Mouse (Mus musculus): ENCODE measurements around the gene Aif1. TPM values are rescaled to one million over a fixed set of nuclear protein-coding genes. Genes with fewer than 3 reads are reported as not detected.
"Not testable (repeated sequence)": the region's sequence is repeated elsewhere in the genome, so short reads cannot be mapped to it uniquely, and the experiment has no call there.

The Aif1 gene
- polyA plus RNA-seq, 1 experiment, result 10.2 TPM

DNA sequence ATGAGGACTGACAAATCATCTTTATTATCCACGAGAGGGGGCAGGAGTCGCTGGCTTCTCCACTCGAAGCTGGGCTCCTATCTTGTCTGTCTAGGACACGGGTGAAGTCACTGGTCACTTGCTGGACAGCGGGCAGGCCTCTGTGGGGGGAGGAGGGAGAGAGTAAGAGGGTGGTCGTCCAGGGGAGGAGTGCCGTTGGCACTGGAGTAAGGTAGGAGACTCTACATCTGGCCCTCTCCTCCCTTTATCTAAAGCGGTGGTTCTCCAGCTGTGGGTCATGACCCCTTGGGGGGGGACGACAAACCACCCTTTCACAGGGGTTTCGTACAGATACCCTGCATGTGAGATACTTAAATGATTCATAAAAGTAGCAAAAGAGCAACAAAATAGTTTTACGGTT, 46.9 kb downstream of the Aif1 start:
- Histone ChIP-seq H3K36me3 (ENCODE audit: control insufficient read depth, insufficient read depth, low read length) (peaks cover 4% of the 10 kb centered on the region; the same call in 1 of the 2 replicates), H3K27ac (ENCODE audit: insufficient read depth, low read length) (no peak overlapping the region), H3K27me3 (ENCODE audit: control insufficient read depth, insufficient read depth, low read length) (no peaks in the 10 kb centered on the region), H3K4me3 (ENCODE audit: extremely low read depth, insufficient read depth, insufficient read length) (no peak overlapping the region), H3K4me1 (ENCODE audit: control insufficient read depth, insufficient read depth, insufficient read length) (peaks cover 11% of the 10 kb centered on the region)
- 86% methylated on average over 11 of the region's 11 CpGs for WGBS
- TF ChIP-seq CTCF (IDR thresholded peaks at IDR 0.05; ENCODE audit: extremely low read depth, insufficient read depth, insufficient read length, insufficient replicate concordance) (no peak), POLR2A (IDR thresholded peaks at IDR 0.05; ENCODE audit: low read depth, low read length) (no peak)
- no peak for DNase-seq (ENCODE audit: low read depth in 1 of 2, low spot score in 2 of 2)

DNA sequence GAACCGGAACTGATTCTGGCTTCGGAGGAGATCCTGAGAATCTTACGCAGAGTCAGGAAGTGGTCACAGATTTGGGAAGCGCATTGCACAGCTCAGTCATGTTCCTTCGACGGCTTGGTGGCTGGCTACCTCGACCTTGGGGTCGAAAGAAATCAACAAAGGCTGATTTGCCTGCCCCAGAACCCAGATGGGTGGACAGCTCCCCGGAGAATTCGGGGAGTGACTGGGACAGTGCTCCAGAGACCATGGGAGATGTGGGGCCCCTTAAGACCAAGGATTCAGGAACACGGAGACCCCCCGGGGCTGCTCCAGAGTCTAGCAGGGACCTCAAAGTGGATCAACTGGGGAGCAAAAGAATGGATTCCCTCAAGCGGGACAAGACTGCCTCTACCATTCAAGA, 48.9 kb downstream of the Aif1 start:
- no peak for TF ChIP-seq CTCF (IDR thresholded peaks at IDR 0.05; ENCODE audit: extremely low read depth, insufficient read depth, insufficient read length, insufficient replicate concordance)
- no peak for TF ChIP-seq POLR2A (IDR thresholded peaks at IDR 0.05; ENCODE audit: low read depth, low read length)
- 37% methylated on average over 13 of the region's 13 CpGs for WGBS
- Histone ChIP-seq H3K36me3 (ENCODE audit: control insufficient read depth, insufficient read depth, low read length) (peaks cover 8% of the 10 kb centered on the region; the same call in 1 of the 2 replicates), H3K27ac (ENCODE audit: insufficient read depth, low read length) (peak overlapping the region; percentile 74), H3K4me3 (ENCODE audit: extremely low read depth, insufficient read depth, insufficient read length) (peak overlapping the region; percentile 81), H3K4me1 (ENCODE audit: control insufficient read depth, insufficient read depth, insufficient read length) (peaks cover 11% of the 10 kb centered on the region), H3K27me3 (ENCODE audit: control insufficient read depth, insufficient read depth, low read length) (no peaks in the 10 kb centered on the region)
- DNase-seq (ENCODE audit: low read depth in 1 of 2, low spot score in 2 of 2), result no peak

DNA sequence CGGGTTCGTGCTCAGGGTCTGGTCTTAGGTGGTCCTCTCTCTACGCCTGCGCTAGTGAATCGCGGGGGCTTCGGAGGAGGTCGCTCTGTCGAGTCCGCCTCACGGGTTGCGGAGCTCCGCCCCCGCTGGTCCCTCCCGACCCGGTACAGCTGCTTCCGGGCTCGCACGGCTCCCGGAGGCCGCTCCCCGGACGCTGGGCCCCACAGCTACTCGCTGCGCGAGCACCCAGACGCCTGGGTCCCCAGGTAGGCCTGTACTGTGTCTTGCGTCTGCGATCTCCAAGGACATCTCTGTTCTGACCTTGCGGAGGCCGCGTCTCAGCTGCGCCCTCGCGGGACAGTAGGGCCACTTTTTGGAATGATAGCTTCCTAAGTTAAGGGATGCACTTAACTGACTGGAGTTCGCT, 49.7 kb downstream of the Aif1 start, which contains the start of gene D17H6S53E:
TSS of gene D17H6S53E (plus strand) at position 168 of the 406 bp plus-strand sequence.
- Histone ChIP-seq H3K27me3 (ENCODE audit: control insufficient read depth, insufficient read depth, low read length) (no peaks in the 10 kb centered on the region), H3K4me1 (ENCODE audit: control insufficient read depth, insufficient read depth, insufficient read length) (peaks cover 11% of the 10 kb centered on the region), H3K4me3 (ENCODE audit: extremely low read depth, insufficient read depth, insufficient read length) (peak within 1 kb of the TSS; percentile 81), H3K27ac (ENCODE audit: insufficient read depth, low read length) (peak within 1 kb of the TSS; percentile 74), H3K36me3 (ENCODE audit: control insufficient read depth, insufficient read depth, low read length) (peaks cover 8% of the 10 kb centered on the region; the same call in 1 of the 2 replicates)
- peak; percentile 81 for TF ChIP-seq POLR2A (IDR thresholded peaks at IDR 0.05; ENCODE audit: low read depth, low read length)
- no peak for TF ChIP-seq CTCF (IDR thresholded peaks at IDR 0.05; ENCODE audit: extremely low read depth, insufficient read depth, insufficient read length, insufficient replicate concordance)
- DNase-seq (ENCODE audit: low read depth in 1 of 2, low spot score in 2 of 2), result peak in 1 of 2 experiments; percentile 76
- under 1% methylated on average over 36 of the region's 36 CpGs for WGBS

DNA sequence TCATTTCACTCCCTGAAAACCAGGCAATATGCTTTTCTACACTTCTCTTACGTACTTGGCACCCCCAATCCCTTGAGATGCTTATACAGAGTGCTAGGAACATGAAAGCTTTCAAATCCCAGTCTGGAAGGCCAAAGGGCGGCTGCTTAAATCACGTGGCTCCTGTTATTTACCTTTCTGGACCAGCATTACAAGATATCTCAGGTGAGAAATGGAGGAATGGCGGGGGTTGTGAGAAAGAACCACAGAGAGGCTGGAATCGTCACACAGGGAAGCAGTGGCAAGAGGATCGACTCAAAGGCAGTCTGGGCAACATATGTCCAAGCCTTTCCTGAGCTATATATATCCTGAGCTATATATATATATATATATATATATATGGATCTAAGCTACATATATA, 50.3 kb downstream of the Aif1 start:
- peak overlapping the region; percentile 81; the same call in 1 of the 2 replicates for H3K4me3 ChIP-seq (ENCODE audit: extremely low read depth, insufficient read depth, insufficient read length)
- H3K36me3 ChIP-seq (ENCODE audit: control insufficient read depth, insufficient read depth, low read length), result peaks cover 8% of the 10 kb centered on the region; the same call in 1 of the 2 replicates
- no peak overlapping the region for H3K27ac ChIP-seq (ENCODE audit: insufficient read depth, low read length)
- peaks cover 11% of the 10 kb centered on the region for H3K4me1 ChIP-seq (ENCODE audit: control insufficient read depth, insufficient read depth, insufficient read length)
- no peak for DNase-seq (ENCODE audit: low read depth in 1 of 2, low spot score in 2 of 2)
- no peak for TF ChIP-seq CTCF (IDR thresholded peaks at IDR 0.05; ENCODE audit: extremely low read depth, insufficient read depth, insufficient read length, insufficient replicate concordance)
- H3K27me3 ChIP-seq (ENCODE audit: control insufficient read depth, insufficient read depth, low read length), result no peaks in the 10 kb centered on the region
- 52% methylated on average over 6 of the region's 6 CpGs for WGBS

DNA sequence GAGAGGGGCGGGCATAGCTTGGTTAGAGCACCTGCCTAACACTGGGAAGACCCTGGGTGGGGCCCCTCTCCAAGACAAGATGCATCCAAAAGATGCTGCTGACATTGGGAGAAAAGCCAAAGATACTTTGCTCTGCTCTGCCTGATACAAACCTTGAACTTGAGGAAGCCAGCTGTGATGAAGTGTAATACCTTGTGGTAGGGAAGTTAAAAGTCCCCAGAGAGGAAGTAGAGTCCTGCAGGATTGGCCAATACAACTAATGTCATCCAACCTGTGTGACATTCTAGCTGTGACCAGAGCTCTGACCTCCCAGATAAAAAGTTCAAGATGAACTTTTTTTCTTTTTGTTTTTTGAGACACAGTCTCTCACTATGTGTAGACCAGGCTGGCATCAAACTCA, 50.8 kb downstream of the Aif1 start:
- WGBS, result 93% methylated on average over 1 of the region's 1 CpGs
- DNase-seq (ENCODE audit: low read depth in 1 of 2, low spot score in 2 of 2), result no peak
- Histone ChIP-seq H3K4me1 (ENCODE audit: control insufficient read depth, insufficient read depth, insufficient read length) (peaks cover 15% of the 10 kb centered on the region), H3K4me3 (ENCODE audit: extremely low read depth, insufficient read depth, insufficient read length) (no peak overlapping the region), H3K27ac (ENCODE audit: insufficient read depth, low read length) (no peak overlapping the region), H3K27me3 (ENCODE audit: control insufficient read depth, insufficient read depth, low read length) (no peaks in the 10 kb centered on the region), H3K36me3 (ENCODE audit: control insufficient read depth, insufficient read depth, low read length) (peaks cover 8% of the 10 kb centered on the region; the same call in 1 of the 2 replicates)
- TF ChIP-seq CTCF (IDR thresholded peaks at IDR 0.05; ENCODE audit: extremely low read depth, insufficient read depth, insufficient read length, insufficient replicate concordance), result no peak
- TF ChIP-seq POLR2A (IDR thresholded peaks at IDR 0.05; ENCODE audit: low read depth, low read length), result no peak

DNA sequence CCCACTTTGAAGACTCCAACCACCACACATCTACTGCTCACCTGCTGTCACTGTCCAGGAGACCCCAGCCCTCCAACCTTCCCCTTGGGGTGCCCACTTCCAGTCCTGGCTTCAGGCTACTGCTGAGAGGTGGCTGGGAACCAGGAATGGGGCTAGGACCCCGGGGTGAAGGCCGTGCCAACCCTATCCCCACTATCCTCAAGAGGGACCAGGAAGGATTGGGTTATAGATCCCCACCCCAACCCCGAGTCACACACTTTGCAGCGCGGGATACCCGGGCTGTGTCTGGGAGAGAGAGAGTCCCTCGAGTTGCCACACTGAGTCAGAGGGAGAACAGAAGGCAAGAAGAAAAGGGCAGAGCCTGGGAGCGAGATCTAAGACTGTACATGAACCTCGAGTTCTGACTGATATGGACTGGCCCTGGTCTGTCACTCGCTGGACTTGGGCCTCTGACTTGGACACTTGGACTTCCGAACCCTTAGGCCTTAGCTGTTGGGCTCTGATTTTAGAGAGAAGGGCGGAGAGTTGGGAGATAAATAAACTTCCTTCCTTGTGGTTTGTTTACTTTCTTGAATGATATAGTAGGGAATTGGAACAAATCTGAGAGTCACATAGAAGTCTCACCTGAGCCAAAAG, 51.5 kb downstream of the Aif1 start:
- not testable (repeated sequence) for H3K27ac ChIP-seq (ENCODE audit: insufficient read depth, low read length); H3K4me3 ChIP-seq (ENCODE audit: extremely low read depth, insufficient read depth, insufficient read length); H3K36me3 ChIP-seq (ENCODE audit: control insufficient read depth, insufficient read depth, low read length); H3K27me3 ChIP-seq (ENCODE audit: control insufficient read depth, insufficient read depth, low read length); DNase-seq (ENCODE audit: low read depth in 1 of 2, low spot score in 2 of 2)
- WGBS, result 95% methylated on average over 12 of the region's 12 CpGs
- H3K4me1 ChIP-seq (ENCODE audit: control insufficient read depth, insufficient read depth, insufficient read length), result peaks cover 15% of the 10 kb centered on the region

DNA sequence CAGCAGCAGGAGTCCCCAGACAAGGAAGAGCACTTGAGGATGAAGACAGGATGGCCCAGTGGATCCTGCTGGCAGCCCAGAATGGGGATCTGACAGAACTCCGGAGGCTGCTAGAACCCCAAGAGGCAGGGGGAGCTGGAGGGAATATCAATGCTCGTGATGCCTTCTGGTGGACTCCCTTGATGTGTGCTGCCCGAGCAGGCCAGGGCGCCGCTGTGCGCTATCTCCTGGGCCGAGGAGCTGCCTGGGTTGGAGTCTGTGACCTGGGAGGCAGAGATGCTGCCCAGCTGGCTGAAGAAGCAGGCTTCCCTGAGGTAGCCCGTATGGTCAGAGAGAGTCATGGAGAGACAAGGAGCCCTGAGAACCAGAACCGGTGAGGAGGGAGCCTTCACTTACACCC, 52.6 kb downstream of the Aif1 start:
- H3K27me3 ChIP-seq (ENCODE audit: control insufficient read depth, insufficient read depth, low read length); H3K4me3 ChIP-seq (ENCODE audit: extremely low read depth, insufficient read depth, insufficient read length); H3K27ac ChIP-seq (ENCODE audit: insufficient read depth, low read length); DNase-seq (ENCODE audit: low read depth in 1 of 2, low spot score in 2 of 2): not testable (repeated sequence)
- H3K36me3 ChIP-seq (ENCODE audit: control insufficient read depth, insufficient read depth, low read length), result peaks cover 11% of the 10 kb centered on the region; the same call in 1 of the 2 replicates
- H3K4me1 ChIP-seq (ENCODE audit: control insufficient read depth, insufficient read depth, insufficient read length), result peaks cover 15% of the 10 kb centered on the region
- WGBS, result 94% methylated on average over 9 of the region's 9 CpGs
